16 mouse cellular contexts compared by ENCODE assay signal in genomic region chr6:118366196-118366595, GRCm38 (mm10).
"Had no signal": no experiment of that assay in that cellular context is flagged by ENCODE, and none has a peak within 500 bp of the region (broad histone marks: within the 10 kb centered on the region; RNA-seq: fewer than 3 reads in every experiment).

No protein-coding gene starts in this region.

- H3K27ac ChIP-seq: layer of hippocampus, adult 2 months; limb, embryonic 10.5 days; liver, embryonic 13.5 days; lung, embryonic 15.5 days; macrophage; midbrain, embryonic 13.5 days; neural tube, embryonic 13.5 days; stomach, postnatal 0 days had no signal

- ATAC-seq: liver, postnatal 0 days; midbrain, embryonic 13.5 days had no signal

- H3K36me3 ChIP-seq: limb, embryonic 10.5 days; liver, embryonic 13.5 days; lung, embryonic 15.5 days; midbrain, embryonic 13.5 days; neural tube, embryonic 13.5 days had no signal

- H3K9ac ChIP-seq: liver, embryonic 13.5 days; liver, postnatal 0 days; lung, embryonic 15.5 days; midbrain, embryonic 13.5 days; neural tube, embryonic 13.5 days had no signal

- DNase-seq: kidney, adult 18-20 months; kidney, postnatal 10 days; kidney, postnatal 4 days; liver, embryonic 13.5 days; liver, postnatal 0 days; lung, postnatal 14 days; thymus, adult 2 months; thymus, postnatal 36 days had no signal

- H3K27me3 ChIP-seq: liver, embryonic 13.5 days; lung, embryonic 15.5 days; midbrain, embryonic 13.5 days; neural tube, embryonic 13.5 days had no signal

- H3K4me1 ChIP-seq: limb, embryonic 10.5 days; liver, embryonic 13.5 days; lung, embryonic 15.5 days; megakaryocyte, embryonic 14.5 days; midbrain, embryonic 13.5 days; neural tube, embryonic 13.5 days had no signal

- H3K4me3 ChIP-seq: layer of hippocampus, adult 2 months; limb, embryonic 10.5 days; liver, embryonic 13.5 days; lung, embryonic 15.5 days; megakaryocyte, embryonic 14.5 days; midbrain, embryonic 13.5 days; neural tube, embryonic 13.5 days had no signal

- H3K4me2 ChIP-seq: liver, embryonic 13.5 days; lung, embryonic 15.5 days; midbrain, embryonic 13.5 days; neural tube, embryonic 13.5 days had no signal

- H3K9me3 ChIP-seq: limb, embryonic 10.5 days; liver, embryonic 13.5 days; lung, embryonic 15.5 days had no signal
